Comparison of ENCODE assay signal across 7 mouse cellular contexts in the genomic region with DNA sequence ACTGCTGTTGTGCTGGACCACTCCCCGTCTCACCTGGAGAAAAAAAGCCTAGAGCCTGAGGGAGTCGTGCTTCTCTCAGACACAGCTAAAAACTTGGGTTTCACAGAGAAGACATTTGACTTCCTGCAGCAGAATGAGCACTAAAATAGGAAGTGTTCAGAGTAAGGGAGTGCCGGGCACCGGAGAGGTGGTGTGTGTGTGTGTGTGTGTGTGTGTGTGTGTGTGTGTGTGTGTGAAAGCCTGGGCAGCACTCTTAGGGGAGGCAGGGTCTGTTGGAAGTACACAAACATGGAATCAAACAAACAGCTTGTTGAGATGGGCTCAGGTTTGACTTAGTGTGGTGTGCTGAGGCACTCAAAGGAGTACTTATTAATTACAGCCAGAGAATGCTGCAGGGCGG. TPM values are rescaled to one million over a fixed set of nuclear protein-coding genes. Genes with fewer than 3 reads are reported as not detected.
DNase-seq lines count a peak whose midpoint lies in the region; ATAC-seq lines count a peak whose summit lies in the region.

No protein-coding gene starts in this region.

- H3K9ac ChIP-seq in hindbrain, embryonic 13.5 days, result peak overlapping the region; percentile 86; the same call in 1 of the 2 replicates

- no peaks in the 10 kb centered on the region for H3K27me3 ChIP-seq in hindbrain, embryonic 13.5 days
- no peaks in the 10 kb centered on the region for H3K27me3 ChIP-seq in splenic B cell, adult 2 months (ENCODE audit: control insufficient read depth, insufficient read depth, low read length, poor library complexity, severe bottlenecking)

- no peak overlapping the region for H3K27ac ChIP-seq in hindbrain, embryonic 13.5 days
- H3K27ac ChIP-seq in macrophage, result peak overlapping the region; percentile 83

- peaks cover 66% of the 10 kb centered on the region for H3K79me2 ChIP-seq in macrophage (ENCODE audit: inconsistent target)

- peaks cover 8% of the 10 kb centered on the region for H3K36me3 ChIP-seq in hindbrain, embryonic 13.5 days
- peaks cover 7% of the 10 kb centered on the region; the same call in 1 of the 2 replicates for H3K36me3 ChIP-seq in macrophage (ENCODE audit: inconsistent target)
- peaks cover under 1% of the 10 kb centered on the region; the same call in 1 of the 2 replicates for H3K36me3 ChIP-seq in splenic B cell, adult 2 months (ENCODE audit: control insufficient read depth, insufficient read depth, low read length, poor library complexity, severe bottlenecking)

- ATAC-seq in CD4-positive, CD25-positive, alpha-beta regulatory T cell, adult 4 months, result peak; percentile 7
- no peak for ATAC-seq in hindbrain, embryonic 13.5 days (ENCODE audit: low FRiP score)

- peak; percentile 52 for DNase-seq in MEL-GATA-1-ER (ENCODE audit: extremely low read depth, low read depth)
- DNase-seq in splenic B cell, adult 2 months (ENCODE audit: low read depth, low spot score), result peak; percentile 73
- no peak for DNase-seq in left cerebral cortex, adult 9 months (ENCODE audit: low spot score in 2 of 2)
- DNase-seq in cerebellum, adult 9-11 months, result no peak

- WGBS in hindbrain, embryonic 13.5 days, result 60% methylated on average over 5 of the region's 5 CpGs
- WGBS in macrophage (ENCODE audit: missing documents), result 0% methylated on average over 4 of the region's 5 CpGs

- no peaks in the 10 kb centered on the region for H3K9me3 ChIP-seq in hindbrain, embryonic 13.5 days

- H3K4me2 ChIP-seq in hindbrain, embryonic 13.5 days, result peak overlapping the region; percentile 89

- H3K4me3 ChIP-seq in hindbrain, embryonic 13.5 days, result peak overlapping the region; percentile 91
- peak overlapping the region; percentile 96 for H3K4me3 ChIP-seq in macrophage (ENCODE audit: inconsistent target)

- H3K4me1 ChIP-seq in hindbrain, embryonic 13.5 days (replicated peaks), result peaks cover 16% of the 10 kb centered on the region

RNA-seq across cellular contexts. Expression of a gene that starts 4.1 kb away (rescaled TPM):
- polyA plus RNA-seq in CD4-positive, CD25-positive, alpha-beta regulatory T cell, adult 4 months (2017; shearing (Covaris generic)), result 100 to 1,000 TPM; 132 to 139 TPM
- polyA plus RNA-seq in hindbrain, embryonic 13.5 days (2015; fragmentation: Nextera tagmentation; extraction: Ambion mirVana), result 47.1 and 49.5 TPM in 2 replicates
- 10 to 100 TPM; 32.6 to 63.1 (median 45.8) TPM for total RNA-seq in macrophage (2018; cell fraction: chromatin; rRNA removed)
- total RNA-seq in macrophage (2018; cell fraction: cytosol; rRNA removed), result 10 to 100 TPM; 27.3 to 38.8 (median 34.9) TPM
- total RNA-seq in macrophage (2018; cell fraction: nucleus; rRNA removed), result 10 to 100 TPM; 35.1 to 68.0 (median 49.4) TPM
- 35.0 to 41.7 TPM (median 39.3 TPM) in 3 replicates for polyA plus RNA-seq in macrophage (2018)

RNA-seq across cellular contexts. Expression of a gene that starts 5.0 kb away (rescaled TPM):
- 100 to 1,000 TPM; 158 to 175 TPM for polyA plus RNA-seq in CD4-positive, CD25-positive, alpha-beta regulatory T cell, adult 4 months (2017; shearing (Covaris generic))
- 21.1 and 24.0 TPM in 2 replicates for polyA plus RNA-seq in hindbrain, embryonic 13.5 days (2015; fragmentation: Nextera tagmentation; extraction: Ambion mirVana)
- 100 to 1,000 TPM; 118 to 384 (median 176) TPM for total RNA-seq in macrophage (2018; cell fraction: chromatin; rRNA removed)
- total RNA-seq in macrophage (2018; cell fraction: cytosol; rRNA removed), result 100 to 1,000 TPM in 9 of 26 experiments, 10 to 100 TPM in 17; 86.2 to 131 (median 98.3) TPM
- total RNA-seq in macrophage (2018; cell fraction: nucleus; rRNA removed), result 100 to 1,000 TPM in 18 of 26 experiments, 10 to 100 TPM in 8; 84.7 to 227 (median 106) TPM
- 55.4 to 80.1 TPM (median 68.0 TPM) in 3 replicates for polyA plus RNA-seq in macrophage (2018)

RNA-seq across cellular contexts. Expression of a gene that starts 49.8 kb away (rescaled TPM):
- 1 to 10 TPM in 1 of 2 experiments, not detected in 1; 4.4 TPM for polyA plus RNA-seq in CD4-positive, CD25-positive, alpha-beta regulatory T cell, adult 4 months (2017; shearing (Covaris generic))
- polyA plus RNA-seq in hindbrain, embryonic 13.5 days (2015; fragmentation: Nextera tagmentation; extraction: Ambion mirVana), result 0.44 and 2.2 TPM in 2 replicates
- 1 to 10 TPM in 10 of 26 experiments, under 1 TPM in 6, not detected in 10; 0.37 to 2.8 (median 1.3) TPM for total RNA-seq in macrophage (2018; cell fraction: chromatin; rRNA removed)
- under 1 TPM in 3 of 26 experiments, not detected in 23; 0.05 to 0.55 (median 0.14) TPM for total RNA-seq in macrophage (2018; cell fraction: cytosol; rRNA removed)
- 1 to 10 TPM in 8 of 26 experiments, under 1 TPM in 2, not detected in 16; 0.70 to 3.0 (median 1.1) TPM for total RNA-seq in macrophage (2018; cell fraction: nucleus; rRNA removed)
- not detected in 3 replicates for polyA plus RNA-seq in macrophage (2018)

Comparison
In these comparisons a context has a peak if more than half of its experiments do, and no peak if none do; other contexts are left out.
1. DNase-seq: peak in MEL-GATA-1-ER (single experiment) and splenic B cell, adult 2 months (single experiment); none in left cerebral cortex, adult 9 months (0 of 2) and cerebellum, adult 9-11 months (single experiment).